Mouse (Mus musculus) retina, embryonic 14.5 days (tissue): Measurements from ENCODE around the gene Lag3.

Experiments
- DNase-seq: peaks from one replicate; pipeline ENCODE4 v3.0.0-alpha.2; 2015; ENCODE audit warnings: low spot score

The Lag3 gene

DNA sequence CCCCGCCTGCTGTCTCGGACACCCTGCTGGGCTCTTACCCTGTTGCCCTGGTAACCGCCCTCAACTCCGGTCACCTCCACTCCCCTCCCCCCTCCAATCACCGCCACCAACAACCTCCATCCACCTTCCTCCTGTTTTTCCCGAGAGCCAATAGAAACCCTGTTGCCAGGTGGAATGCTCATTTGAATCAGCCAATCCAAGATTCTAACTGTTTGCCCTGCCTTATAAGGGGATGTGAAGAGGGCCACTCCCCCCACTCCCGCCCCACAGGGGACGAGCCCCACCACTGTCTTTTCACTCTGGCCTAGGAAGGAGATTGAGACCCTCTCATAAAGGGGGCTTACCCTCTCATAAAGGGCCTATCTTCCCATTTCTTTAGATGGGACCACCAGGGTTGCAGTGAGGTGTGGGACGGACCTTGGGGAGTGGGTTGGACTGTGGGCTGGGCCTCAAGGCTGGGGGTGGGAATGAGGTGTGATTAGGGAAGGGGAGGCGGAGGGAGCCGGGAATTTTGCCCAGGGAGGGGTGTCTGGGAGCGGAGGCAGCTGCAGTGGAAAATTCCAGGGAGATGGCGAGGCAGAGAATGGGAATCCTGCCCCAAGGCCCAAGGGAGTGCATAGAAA lies 8.3 kb upstream of the Lag3 start, which contains the start of gene Ptms:
Gene Ptms, minus strand, starts transcription at position 409 of the 623 bp plus-strand sequence.
- peak; percentile 94 for DNase-seq

DNA sequence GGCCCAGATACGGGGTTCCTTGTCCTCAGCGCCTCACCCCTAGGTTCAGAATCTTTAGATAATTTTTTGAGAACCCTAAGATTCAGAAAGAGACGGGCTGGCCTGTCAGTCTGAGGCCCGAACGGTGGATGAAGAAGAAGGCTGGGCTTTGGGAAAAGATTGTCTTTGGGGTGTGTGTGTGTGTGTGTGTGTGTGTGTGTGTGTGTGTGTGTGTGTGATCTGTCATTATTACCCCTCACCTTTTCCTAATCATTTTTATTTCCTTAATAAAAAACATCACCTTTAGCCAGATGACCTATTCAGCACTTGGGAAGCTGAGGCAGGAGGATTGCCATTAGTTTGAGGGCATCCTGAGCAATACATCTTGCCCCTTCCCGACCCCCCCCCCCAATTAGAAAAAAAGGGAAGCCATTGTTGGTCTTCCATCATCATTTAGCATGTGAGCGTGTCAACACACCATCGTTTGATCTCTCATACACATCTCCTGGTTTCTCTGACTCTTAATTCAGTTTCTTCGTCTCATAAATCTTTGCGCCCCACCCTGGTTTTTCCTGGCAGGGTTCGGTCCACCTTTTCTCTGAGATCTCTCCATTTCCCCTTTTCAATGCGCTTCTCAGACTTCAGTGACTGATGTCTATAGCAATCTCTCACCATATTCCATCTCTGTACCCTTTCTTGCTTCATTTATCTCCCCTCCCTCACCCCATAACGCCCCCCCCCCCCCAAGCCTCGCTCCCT lies 7.6 kb upstream of the Lag3 start:
- DNase-seq: no peak

DNA sequence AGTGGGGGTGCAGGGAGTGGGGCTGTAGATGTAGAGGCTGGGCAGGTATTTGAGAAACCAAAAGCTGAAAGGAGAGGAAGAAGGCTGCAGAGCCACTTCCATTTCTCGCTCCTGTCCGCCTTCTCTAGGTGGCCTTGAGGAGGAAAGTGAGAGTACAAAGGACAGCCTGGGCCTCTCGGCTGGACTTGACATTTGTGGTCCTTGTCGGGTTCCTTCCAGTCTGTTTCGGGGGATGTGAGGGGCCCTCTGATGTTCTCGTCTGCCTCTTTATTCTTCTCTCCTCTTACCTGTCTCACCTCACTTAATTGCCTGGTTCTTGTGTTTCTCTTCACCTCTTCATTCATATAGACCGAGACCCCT lies 6.8 kb upstream of the Lag3 start:
- DNase-seq: no peak

DNA sequence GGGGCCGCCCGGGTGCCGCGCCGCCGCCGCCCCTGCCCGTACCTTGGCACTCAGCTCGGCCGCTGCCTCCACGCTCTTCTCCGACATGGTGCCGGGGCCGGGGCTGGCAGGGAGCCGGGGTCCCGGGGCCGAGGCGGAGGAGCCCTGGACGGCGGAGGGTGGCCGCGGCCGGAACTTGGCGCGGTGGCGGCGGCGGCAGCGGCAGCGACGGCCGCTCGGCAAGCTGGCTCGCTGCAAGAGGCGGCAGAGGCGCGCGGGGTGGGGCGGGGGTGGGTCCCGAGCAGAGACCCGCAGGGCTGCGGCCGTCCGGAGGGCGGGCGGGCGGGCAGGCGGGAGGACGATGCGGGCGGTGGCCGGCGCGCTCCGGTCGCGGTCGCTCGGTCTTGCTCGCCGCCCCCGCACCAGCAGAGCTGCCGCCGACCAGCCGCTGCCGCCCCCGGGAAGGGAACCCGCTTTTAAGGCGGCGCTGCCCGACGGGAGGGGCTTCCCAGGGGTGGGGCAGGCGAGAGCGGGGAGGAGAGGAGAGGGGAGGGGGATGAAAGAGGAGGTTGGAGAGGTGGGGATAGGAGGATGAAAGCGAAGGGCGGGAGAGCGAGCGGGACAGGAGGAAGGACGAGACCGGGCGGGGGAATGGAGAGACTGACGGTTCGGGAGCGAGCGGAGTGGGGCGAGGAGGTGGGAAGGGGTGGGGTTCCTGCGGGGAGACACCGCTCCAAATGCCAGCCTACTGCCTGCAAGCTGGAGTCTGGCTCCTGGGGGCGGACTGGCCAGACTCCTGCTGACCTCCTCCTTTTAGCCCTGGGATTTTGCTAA lies 6.2 kb upstream of the Lag3 start:
- DNase-seq: peak; percentile 90

DNA sequence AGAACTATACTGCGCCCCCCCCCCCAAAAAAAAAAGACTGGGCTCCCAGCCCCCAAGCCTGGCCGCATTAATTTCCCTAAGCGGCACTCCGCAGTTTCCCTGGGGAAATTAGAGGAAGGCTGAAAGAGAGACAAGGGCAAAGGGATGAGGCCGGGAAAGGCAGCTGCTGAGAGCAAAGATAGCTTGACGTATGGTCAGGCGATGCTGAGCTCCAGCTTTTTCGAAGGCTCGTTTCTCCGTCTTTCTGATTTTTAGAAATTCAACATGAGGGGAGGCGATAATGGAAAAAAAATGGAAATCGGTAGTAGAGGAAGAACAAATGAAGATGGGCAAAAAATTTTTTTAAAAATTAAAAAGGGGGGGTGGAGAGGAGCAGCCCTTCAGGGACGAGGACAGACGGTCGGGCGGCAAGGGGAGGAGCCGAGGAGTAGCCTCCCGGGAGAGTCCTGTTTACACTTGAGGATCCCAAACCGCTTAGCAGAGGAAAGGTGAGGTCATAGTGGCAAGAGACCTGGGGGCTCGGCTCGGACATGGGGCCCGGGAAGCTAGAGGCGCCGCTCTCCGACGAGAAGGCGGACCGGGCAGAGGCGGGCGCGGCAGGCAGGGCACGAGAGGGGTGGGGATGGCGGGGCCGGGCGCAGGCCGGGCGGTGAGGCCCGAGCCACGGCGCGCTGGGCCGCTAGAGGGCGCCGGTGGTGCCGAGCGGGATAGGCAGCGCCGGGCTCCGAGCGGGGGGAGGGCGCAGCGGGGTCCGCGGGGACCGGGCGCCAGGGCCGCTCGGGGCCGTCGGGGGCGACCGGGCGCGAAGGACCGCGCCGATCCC lies 5.4 kb upstream of the Lag3 start:
- peak; percentile 92 for DNase-seq

DNA sequence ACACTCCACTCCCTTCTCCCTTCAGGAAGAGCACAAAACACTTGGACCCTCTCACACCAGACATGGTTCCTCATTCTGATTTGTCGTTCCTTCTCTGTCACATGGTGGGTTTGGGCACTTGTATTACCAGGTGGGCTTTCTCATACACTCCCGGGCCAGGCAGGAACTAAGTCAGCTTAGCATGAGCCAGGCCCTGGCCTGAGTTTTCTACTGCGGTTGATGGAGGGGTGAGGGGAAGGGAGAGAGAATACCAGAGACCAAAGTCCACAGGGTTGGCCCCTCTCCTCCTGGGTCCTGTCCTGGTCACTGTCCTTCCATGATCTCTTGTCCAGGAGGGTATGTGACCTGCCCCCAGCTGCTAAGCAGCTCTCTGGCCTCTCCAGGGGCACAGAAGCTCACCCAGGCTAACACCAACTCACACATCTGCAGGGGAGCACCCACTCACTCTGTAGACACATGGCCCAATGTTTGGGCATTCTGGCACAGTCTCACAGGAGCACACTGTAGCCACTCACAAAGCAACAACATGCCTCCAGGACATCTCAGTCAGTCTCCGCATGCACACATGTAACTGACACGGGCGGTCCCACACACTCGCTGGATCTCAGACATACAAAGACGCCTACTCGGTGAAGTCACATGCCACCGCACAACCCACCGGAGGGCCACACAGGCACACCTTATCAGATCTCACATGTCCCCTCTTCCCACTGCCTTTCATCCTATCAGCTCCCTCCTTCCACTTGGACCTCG lies 4.6 kb upstream of the Lag3 start:
- peak; percentile 37 for DNase-seq

DNA sequence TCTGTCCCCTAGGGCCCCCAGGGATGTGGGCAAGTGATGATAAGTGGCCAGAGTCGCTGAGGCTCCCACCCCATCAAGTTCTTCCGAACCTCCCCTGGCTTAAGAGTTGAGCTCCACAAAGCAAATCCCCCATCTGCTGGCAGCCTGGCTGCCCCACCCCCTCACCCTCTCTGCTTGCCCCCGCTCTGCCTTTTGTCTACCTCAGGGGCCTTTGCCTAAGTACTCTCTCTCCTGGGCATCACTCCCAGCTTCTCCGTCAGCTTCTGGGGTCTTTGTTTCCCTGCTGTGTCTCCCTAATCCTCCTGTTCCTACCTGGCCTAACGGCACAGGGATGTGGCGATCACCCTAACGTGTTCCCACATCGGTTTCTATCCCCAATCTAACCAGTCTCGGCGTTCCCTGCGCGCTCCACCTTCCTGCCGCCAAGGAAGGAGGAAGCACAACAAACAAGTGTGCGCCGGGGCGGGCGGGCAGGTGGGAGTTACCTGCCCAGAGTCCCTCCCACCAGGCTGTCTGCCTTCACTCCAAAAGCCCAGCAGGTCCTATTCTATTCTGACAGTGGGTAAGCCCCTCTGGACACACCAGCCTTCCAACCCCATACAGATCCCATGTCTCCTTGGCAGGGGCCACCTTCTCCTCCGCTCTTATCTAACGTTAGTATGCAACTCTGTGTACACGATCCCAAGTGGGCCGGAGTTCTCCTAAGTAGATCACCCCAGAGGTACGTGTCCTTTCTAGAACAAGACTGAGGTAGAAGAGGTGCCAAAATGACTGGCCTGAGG lies 3.8 kb upstream of the Lag3 start:
- peak; percentile 58 for DNase-seq

DNA sequence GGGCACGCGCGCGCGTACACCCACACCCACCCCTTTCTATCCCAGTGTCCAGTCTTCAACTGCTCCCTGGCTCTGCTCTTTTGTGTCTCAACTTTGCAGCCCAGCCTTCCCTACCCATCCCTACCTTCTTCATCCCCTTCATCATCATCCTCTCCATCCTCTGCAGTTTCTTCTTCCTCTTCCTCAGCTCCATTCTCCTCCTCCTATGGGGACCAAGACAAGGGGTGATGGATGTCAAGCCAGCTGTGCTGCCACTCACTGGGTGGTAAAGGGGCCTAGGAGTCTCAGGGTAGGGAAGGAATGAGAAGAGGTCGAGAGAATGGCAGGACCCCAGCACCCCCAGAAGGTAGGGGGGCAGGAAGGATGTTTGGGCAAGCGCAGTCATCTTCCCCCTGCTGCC lies 3.0 kb upstream of the Lag3 start:
- DNase-seq: no peak

DNA sequence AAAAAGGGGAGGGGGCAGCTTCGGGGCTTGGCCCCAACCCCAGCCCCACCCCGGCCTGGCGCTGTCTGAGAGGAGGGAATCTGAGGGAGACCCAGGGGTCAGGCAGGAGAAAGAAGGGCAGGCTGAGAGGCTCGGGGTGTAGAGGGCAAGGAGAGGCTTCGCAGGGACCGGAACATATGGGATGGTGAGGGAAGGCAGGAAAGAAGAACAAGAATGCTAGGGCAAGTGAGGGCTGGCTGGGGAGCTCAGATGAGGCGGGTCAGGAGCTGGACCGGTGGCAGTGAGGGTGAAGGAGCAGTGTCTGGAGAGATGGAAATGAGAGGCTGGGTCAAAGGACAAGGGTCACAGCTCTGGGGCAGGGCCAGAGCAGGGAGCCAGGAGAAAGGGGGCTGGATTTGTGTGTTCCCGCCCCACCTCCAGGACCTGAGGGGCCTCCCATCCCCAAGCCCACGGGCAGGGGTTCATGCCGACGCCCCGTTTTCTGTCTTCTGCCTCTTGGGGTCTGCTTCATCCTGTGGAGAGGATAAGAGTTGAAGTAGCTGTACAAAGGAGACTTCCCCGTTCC lies 2.3 kb upstream of the Lag3 start:
- DNase-seq: no peak

DNA sequence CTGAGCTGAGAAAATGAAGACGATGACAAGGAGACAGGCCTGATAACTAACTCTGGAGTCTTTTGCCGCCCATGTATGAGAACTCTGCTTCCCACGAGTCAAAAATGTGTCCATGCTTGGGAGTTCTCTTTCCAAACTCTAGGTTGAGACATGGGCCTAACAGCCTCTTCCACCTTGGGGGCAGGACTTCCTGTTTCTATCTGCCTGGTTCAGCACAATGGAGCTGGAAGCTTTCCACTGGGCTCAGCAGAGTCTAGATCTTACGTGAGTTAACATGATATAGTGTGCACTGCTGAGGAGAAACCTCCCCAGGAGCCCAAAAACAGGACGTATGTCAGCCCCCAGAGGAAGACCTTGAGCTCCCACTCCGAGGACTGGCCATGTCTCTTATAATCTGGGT lies 1.7 kb upstream of the Lag3 start:
- DNase-seq: no peak

DNA sequence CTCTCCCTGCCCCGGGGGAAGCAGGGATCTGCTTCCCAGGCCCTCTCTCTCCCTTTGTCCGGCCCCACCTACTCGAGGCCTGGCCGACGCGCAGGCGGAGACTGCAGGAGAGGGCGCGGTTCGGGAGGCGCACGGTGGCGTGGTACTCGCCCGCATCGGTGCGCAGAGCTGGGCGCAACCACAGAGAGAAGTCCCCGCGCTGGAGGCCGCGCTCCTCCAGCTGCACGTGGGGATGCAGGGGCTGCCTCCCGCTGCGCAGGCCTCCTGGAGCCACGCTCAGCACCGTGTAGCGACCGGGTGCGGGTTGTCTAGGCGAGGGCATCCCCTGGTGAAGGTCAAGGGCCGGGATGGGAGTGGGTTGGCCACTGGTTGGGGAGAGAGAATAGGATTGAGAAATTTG lies 1.5 kb downstream of the Lag3 start:
- DNase-seq: peak; percentile 41

DNA sequence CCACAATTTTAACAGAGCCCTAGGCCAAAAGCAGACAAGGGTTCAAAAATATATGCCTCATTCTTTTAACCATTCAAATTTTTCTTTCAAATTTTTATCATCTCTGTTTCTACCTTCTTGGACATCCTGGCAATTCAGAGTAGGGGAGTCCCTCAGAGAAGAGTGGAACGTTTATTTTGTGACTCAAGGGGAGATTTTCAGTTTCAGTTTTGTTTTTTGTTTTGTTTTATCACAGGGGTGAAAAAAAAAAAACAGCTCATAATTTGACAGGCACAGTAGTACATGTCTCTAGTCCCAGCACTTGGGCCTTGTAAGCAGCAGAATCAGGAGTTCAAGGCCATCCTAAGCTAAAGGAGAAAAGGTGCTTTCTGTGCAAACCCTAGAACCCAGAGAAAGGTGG lies 3.7 kb downstream of the Lag3 start:
- no peak for DNase-seq

DNA sequence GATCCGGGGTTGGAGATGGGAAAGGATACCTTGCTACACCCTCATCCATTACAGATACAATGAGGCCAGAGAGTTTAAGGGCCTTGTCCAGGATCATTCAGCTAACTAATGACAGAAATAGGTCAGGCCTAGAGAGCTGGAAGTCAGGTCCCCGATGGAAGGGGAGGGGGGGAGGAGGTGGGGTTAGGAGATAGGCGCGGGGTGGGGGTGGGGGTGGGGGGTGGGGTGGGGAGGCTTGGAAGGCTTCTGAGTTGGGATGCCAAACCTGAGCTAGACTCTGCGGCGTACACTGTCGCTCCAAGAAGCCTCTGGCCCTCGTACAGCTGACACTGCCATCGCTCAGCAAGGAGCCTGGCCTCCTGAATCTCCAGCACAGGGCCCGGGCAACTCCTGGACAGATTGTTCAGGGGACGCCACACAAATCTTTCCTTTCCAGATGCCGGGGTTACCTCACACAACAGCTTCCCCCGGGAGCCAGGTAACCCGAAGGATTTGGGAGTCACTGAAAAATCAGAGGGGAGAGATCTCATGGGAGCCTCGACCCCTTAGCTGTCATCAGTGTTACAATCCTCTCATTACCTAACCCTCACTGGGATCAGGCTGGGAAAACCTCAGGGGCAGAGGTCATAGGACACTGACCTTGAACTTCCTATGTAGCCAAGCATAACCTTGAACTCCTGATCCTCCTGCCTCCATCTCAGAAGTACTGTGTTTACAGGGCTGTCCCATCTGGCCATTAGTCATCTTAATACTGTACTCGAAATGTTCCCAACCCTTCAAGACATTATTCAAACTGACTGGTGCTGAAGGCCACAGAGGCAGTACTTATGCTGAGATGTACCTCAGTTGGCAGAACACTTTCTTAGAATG lies 6.3 kb downstream of the Lag3 start:
- peak; percentile 60 for DNase-seq

DNA sequence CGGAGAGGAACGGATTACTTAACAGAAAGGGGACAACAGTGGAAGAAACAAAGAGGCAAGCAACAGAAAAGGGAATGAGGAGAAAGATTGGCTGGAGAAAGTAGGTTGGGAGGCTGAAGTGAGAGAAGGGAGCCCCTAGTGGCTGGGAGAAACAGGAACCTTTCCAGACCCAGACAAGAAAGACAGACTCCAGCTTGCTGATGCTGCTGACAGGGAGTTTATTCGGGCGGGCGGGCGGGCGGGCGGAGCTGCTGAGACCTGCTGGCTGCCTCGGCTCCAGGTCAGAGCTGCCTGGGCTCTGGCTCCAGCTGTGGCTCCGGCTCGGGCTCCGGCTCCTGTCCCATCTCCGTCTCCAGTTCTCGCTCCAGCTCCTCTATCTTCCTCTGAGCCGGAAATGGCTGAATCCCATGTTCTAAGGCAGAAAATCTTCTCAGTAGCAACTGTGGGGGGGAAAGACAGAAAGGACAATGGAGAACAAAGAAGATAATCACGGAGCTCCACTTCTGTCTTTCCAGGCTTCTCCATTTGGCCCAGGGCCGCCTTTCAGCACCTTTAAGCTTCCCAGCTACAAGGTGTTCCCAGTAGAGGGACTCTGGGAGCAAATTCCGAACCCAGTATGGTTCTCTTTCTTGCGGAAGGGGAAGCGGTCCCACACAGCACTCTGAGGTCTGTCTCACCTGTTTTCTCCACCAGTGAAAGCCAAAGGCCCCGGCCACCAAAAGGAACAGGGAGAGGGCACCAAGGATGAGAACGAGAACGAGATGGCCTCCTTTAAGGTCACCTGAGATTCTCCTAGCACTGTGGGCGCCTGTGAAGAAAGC lies 7.1 kb downstream of the Lag3 start:
- DNase-seq: peak; percentile 87

DNA sequence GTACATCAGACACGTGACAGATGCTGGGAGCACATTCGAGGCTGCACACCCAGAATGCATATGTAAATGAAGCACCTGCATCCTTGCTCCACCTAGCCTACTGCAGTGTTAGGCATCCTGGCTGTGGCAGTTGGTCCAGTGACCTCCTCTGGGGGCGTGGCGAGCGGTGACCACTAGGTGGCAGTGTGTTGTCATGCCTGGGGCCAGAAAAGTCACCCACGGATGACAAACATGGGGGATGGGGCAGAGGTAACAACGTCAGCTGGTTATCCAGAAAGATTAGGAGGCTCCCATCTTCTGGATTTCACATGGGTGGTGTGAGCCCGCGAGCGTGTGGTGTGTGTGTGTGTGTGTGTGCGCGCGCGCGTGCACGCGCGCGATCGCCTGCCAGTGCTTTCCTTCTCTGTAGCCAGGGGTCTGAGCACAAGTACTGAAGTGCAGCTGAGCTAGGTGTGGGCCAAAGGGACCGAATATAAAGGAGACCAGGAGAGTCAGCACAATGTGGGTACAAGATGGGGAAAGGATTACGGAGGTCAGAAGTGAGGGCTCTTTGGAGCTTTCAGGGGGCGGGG lies 7.8 kb downstream of the Lag3 start:
- DNase-seq: peak; percentile 97

DNA sequence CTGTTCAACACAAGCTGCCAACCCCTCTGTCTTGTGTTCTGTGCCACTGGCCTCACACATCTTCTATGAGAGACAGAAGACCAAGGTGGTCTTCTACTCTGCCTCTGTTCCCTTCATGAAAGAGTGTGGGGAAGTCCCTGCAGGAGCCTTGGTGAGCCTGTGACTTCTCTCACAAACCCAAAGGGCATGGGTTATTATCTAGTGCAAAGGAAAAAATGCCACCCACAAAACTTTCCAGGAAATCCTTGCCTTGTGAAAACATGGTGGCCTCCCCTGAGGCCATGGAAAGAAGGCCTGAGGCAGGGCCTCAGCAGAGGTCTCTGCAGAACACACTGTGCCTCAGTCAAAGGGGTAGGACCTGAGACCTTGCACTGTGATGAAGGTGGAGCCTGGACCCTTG lies 9.7 kb downstream of the Lag3 start:
- DNase-seq: no peak

DNA sequence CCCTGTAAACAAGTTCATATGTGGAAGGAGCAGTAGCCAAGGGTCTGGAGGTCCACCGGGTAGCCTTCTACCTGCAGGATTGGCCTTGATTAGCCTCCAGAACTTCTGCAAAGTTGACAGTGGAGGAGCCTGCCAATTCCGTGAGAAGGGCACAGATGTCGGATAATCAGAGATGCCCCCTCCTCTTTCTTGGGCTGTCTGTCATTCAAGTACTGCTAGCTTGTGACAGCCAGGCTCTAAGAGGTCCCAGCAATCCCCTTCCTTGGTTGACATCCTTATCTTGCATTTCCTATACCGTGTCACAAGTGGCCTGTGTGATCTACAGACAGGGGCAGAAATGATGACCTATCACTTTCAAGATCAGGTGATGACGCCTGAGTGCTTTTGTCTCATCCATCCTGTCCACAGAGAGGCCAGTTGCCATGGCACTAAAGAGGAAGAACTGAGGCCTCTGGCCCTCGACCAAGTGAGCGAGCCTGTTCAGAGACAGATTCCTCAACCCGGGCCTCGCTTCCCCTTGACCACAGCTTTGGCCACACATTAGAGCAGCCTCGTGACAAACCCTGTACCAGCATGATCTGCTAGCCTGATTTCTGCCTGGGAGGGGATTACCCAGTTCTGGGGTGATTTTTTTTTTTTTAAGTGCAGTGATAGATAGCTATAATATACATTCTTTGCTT lies 10.6 kb downstream of the Lag3 start:
- DNase-seq: no peak
